Mouse (Mus musculus) cerebellum, postnatal 14 days (tissue): ENCODE results near the gene Neurog3.

Experiments used
- DNase-seq, 2 experiments: peaks; one replicate each; pipeline ENCODE4 v3.0.0; 2021; ENCODE audit warnings: mixed read lengths in 2 of 2

Gene Neurog3

DNA sequence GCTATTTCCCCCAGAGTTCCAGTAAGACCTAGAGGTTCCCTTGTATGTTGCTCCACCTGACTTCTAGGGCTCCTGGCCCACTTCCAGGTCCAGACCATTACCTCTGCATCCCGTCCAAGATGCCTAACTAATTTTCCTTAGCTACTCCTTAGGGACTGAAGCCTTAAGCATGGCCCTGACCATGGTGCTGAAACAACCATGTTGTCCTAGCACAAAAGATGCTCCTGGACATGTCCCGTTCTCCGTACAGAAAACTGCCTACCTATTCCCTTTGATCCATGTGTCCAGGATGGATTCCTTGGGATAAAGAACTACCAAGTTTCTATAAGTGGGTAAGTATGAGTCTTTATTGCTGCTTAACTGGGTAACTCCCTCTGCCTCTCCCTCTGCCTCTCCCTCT lies 5.2 kb downstream of the Neurog3 start:
- no peak for DNase-seq

DNA sequence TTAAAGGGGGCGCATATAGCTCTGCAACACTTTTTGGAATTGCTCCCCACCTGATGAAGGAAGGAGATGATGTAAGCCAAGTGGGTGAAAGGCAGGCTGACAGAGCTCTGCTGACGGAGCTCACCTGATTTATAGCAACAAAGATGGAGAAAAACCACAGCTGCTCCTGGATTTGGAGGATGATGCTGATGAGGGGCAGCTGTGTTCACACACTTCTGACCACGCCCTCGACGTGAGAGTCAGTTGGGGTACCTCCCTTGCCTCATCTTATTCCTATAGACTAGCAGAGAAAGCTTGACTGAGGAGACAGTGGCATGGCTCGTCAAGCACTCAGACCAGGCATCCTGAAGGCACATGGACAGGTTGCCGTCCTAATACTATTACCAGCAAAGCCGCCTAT lies 10.9 kb downstream of the Neurog3 start, which contains the start of gene Fam241b:
Gene Fam241b, minus strand, starts transcription at position 101 of the 400 bp plus-strand sequence.
- no peak for DNase-seq

DNA sequence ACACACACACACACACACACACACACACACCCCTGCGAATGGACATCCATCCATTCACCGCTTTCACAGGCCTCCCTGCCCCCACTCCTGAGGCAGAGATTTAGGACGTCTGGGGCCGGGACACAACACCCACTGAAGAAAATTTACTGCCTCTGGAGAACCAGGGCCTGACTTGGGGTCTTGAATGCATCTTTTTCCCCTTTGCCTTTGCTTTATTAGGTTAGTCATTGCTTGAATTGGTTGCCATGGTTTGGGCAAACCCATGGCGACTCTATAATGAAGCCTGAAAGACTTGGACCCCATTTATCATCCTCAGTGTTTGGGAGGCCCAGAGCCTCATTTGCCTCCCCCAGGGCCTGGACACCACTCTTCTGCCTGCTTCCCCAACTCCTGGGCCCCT lies 13.1 kb downstream of the Neurog3 start:
- DNase-seq, result no peak

DNA sequence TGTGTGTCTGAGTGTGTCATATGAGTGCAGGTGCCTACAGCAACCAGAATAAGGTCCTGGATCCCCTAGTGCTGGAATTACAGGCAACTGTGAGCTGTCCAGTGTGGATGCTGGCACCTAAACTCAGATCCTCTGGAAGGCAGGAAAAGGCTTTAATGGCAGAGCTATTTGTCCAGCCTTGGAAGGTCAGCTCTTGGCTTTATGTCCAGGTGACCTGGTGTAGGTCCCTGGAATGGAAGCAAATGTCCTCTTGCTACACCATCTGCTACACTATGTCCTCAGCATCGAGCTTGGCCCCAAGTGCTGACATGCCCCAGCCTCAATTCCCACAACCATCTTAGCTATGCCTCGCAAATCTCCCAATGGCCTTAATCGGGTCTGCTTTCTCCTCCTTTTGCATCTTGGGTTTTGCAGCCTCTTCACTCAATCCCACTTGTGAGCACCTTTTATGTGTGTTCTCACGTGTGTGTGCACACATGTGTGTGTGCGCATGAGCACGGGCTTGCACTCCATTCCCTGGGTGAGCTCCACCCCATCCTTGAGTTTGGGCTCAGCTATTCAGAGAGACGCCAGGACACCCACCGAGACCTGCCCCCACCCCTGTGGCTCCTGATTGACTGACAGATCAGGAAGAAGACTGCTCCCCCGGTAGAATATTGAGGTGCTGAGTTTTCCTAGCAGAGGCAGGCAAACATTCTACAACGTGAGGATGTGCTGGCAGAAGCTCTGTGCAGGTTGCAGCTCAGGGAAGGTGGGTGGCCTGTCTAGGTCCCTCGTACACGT lies 14.8 kb downstream of the Neurog3 start:
- peak; percentile 51 to 72 for DNase-seq

DNA sequence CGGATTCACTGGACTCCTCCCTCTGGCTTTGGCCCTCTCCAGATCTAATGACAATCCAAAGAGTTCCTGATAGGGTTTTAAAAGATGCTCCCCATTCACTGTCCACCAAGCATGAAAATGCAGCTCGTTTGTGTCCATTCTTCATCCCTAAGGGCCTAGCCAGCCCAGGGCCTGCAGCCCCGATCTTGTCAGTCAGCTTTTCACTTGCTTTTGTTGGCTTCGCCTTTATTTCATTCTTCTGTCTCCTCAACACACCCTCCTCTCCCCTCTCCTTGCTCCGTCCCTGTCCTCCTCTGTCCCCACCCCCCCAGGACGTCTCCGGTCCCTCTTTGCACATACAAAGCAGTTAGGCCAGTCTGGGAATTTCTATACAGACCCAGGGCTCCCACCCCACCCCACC lies 17.0 kb downstream of the Neurog3 start:
- DNase-seq, result no peak

GRCm38 (mm10) chr10:62162410-62162809 lies 29.5 kb downstream of the Neurog3 start:
- DNase-seq, result no peak

GRCm38 (mm10) chr10:62172841-62173553 lies 40.1 kb downstream of the Neurog3 start:
- DNase-seq, result no peak

- DNase-seq, result no peak
Observed at GRCm38 (mm10) chr10:62173941-62174448, 41.1 kb downstream of the Neurog3 start.

- DNase-seq, result no peak
Observed at GRCm38 (mm10) chr10:62174533-62175313, 41.8 kb downstream of the Neurog3 start.

- DNase-seq, result no peak
Observed at GRCm38 (mm10) chr10:62179944-62180343, 47.1 kb downstream of the Neurog3 start.

DNA sequence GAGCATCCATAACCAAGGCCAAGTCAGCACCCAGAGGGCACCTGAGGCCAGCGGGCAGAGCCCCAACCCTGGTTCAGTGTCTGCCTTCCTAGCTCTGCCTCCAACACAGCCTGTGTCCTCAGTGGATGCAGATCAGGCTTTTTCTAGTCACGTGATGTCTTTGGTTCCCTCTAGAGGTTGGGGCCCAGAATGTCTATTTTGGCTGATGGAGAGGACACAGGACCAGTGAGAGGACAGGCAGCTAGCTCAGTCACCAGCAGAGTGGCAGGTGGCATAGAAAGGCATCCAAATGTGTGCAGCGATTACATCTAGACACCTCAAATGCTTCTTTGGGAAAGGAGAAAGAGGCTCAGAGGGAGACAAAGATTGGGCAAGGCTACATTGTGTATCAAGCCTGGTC lies 48.8 kb downstream of the Neurog3 start:
- DNase-seq, result peak; percentile 79

DNA sequence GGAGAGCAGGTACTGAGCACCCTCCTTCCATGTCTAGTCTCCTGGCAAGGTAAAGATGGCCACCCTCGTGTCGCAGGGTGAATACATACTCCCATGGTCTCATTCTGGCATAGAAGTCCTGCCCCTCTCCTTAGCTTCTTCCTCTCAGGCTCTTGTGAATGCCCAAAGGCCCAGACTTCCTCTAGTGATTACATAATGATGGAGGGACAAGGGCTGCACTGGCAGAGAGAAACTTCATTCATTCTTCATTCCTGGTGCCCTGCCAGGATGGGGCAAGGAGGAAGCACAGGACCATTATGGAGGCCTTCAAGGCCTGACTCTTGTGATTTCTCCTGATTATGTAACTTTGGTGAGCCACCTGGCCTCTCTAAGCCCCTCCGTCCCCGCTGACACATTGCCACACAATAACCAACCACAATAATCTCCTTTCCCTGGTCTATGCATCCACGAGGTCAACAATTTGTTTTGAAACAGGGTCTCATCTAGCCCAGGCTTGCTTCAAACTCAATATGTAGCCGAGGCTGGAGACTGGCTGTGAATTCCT lies 49.7 kb downstream of the Neurog3 start:
- peak; percentile 48 to 50 for DNase-seq

DNA sequence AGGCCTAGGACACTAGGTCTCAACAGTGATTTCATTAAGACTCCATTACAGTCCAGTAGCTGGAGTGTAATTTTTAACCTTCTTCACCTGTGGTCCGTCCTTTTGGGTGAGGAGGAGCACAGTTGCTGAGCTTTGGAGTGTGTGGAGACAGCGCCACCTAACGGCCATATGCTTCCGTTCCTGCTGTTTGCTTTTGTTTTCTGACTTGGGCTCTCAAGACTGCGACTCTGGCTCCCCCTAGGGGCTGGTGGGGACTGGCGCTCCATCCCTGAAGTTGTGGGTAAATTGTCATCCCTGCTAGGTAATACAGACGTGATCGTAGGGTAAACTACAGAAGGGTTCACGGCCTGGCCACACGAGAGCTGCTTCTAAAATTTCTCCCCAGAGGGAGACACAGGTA lies 50.2 kb downstream of the Neurog3 start:
- peak; percentile 100 for DNase-seq
